In genomic region chr13:28867210-28867609, GRCm38 (mm10) we compare ENCODE assay signal across 15 mouse cellular contexts.
DNase-seq lines count a peak whose midpoint lies in the region; ATAC-seq lines count a peak whose summit lies in the region.
"Had no signal": no experiment of that assay in that cellular context is flagged by ENCODE, and none has a peak within 500 bp of the region (broad histone marks: within the 10 kb centered on the region; RNA-seq: fewer than 3 reads in every experiment).

No protein-coding gene starts in this region.

- no peak overlapping the region for H3K4me2 ChIP-seq in hindbrain, embryonic 13.5 days
- no peak overlapping the region for H3K4me2 ChIP-seq in hindbrain, embryonic 11.5 days (replicated peaks; ENCODE audit: low read depth, low read length)
- H3K4me2 ChIP-seq in midbrain, embryonic 13.5 days (replicated peaks): no peak overlapping the region
- no peak overlapping the region for H3K4me2 ChIP-seq in embryonic facial prominence, embryonic 14.5 days (ENCODE audit: low read depth, low read length)
- no peak overlapping the region for H3K4me2 ChIP-seq in midbrain, embryonic 16.5 days (ENCODE audit: low read length)
- H3K4me2 ChIP-seq: liver, embryonic 15.5 days had no signal

- H3K4me3 ChIP-seq in hindbrain, embryonic 13.5 days: no peak overlapping the region
- no peak overlapping the region for H3K4me3 ChIP-seq in hindbrain, embryonic 11.5 days (ENCODE audit: low read depth, low read length)
- no peak overlapping the region for H3K4me3 ChIP-seq in midbrain, embryonic 13.5 days (replicated peaks)
- H3K4me3 ChIP-seq in midbrain, embryonic 10.5 days: no peak overlapping the region
- H3K4me3 ChIP-seq in embryonic facial prominence, embryonic 14.5 days (ENCODE audit: low read depth, low read length): no peak overlapping the region
- H3K4me3 ChIP-seq in midbrain, embryonic 16.5 days (ENCODE audit: low read depth, low read length): no peak overlapping the region
- H3K4me3 ChIP-seq: forebrain, embryonic 10.5 days; liver, embryonic 15.5 days had no signal

- ATAC-seq in hindbrain, embryonic 13.5 days (ENCODE audit: low FRiP score): no peak
- no peak for ATAC-seq in hindbrain, embryonic 11.5 days (ENCODE audit: low FRiP score)
- no peak for ATAC-seq in midbrain, embryonic 13.5 days
- peak; percentile 60; the same call in 1 of the 2 replicates for ATAC-seq in embryonic facial prominence, embryonic 14.5 days (ENCODE audit: low read depth)
- 0 out of 2 replicates have a peak, but pooled peaks have one; percentile 25 for ATAC-seq in midbrain, embryonic 16.5 days

- no peaks in the 10 kb centered on the region for H3K27me3 ChIP-seq in hindbrain, embryonic 13.5 days
- H3K27me3 ChIP-seq in hindbrain, embryonic 11.5 days (ENCODE audit: control insufficient read depth, insufficient read depth, low read length): no peaks in the 10 kb centered on the region
- no peaks in the 10 kb centered on the region for H3K27me3 ChIP-seq in midbrain, embryonic 13.5 days
- H3K27me3 ChIP-seq in midbrain, embryonic 10.5 days (ENCODE audit: low read depth, poor library complexity, severe bottlenecking): no peaks in the 10 kb centered on the region
- H3K27me3 ChIP-seq in embryonic facial prominence, embryonic 14.5 days (replicated peaks; ENCODE audit: control insufficient read depth, insufficient read depth, low read length): no peaks in the 10 kb centered on the region
- no peaks in the 10 kb centered on the region for H3K27me3 ChIP-seq in midbrain, embryonic 16.5 days (ENCODE audit: control insufficient read depth, insufficient read depth, low read depth, low read length)
- H3K27me3 ChIP-seq: liver, embryonic 15.5 days had no signal

- 61% methylated on average over 5 of the region's 5 CpGs for WGBS in hindbrain, embryonic 13.5 days
- WGBS in hindbrain, embryonic 11.5 days: 75% methylated on average over 5 of the region's 5 CpGs
- WGBS in midbrain, embryonic 13.5 days: 49% methylated on average over 5 of the region's 5 CpGs
- WGBS in midbrain, embryonic 10.5 days: 69% methylated on average over 5 of the region's 5 CpGs
- WGBS in embryonic facial prominence, embryonic 14.5 days: 54% methylated on average over 5 of the region's 5 CpGs
- WGBS in midbrain, embryonic 16.5 days: 39% methylated on average over 5 of the region's 5 CpGs

- H3K9ac ChIP-seq in hindbrain, embryonic 13.5 days: no peak overlapping the region
- H3K9ac ChIP-seq in hindbrain, embryonic 11.5 days (ENCODE audit: low read depth, low read length): no peak overlapping the region
- no peak overlapping the region for H3K9ac ChIP-seq in midbrain, embryonic 13.5 days (replicated peaks)
- no peak overlapping the region for H3K9ac ChIP-seq in embryonic facial prominence, embryonic 14.5 days (ENCODE audit: low read depth, low read length)
- H3K9ac ChIP-seq in midbrain, embryonic 16.5 days (ENCODE audit: low read depth, low read length): no peak overlapping the region
- H3K9ac ChIP-seq: liver, embryonic 15.5 days had no signal

- no peaks in the 10 kb centered on the region for H3K9me3 ChIP-seq in hindbrain, embryonic 13.5 days
- no peaks in the 10 kb centered on the region for H3K9me3 ChIP-seq in hindbrain, embryonic 11.5 days (ENCODE audit: control insufficient read depth, low read length)
- H3K9me3 ChIP-seq in midbrain, embryonic 13.5 days: peaks cover 4% of the 10 kb centered on the region; the same call in 1 of the 2 replicates
- peaks cover 27% of the 10 kb centered on the region for H3K9me3 ChIP-seq in midbrain, embryonic 10.5 days (replicated peaks)
- H3K9me3 ChIP-seq in embryonic facial prominence, embryonic 14.5 days (ENCODE audit: control insufficient read depth, low read length): peaks cover 6% of the 10 kb centered on the region
- no peaks in the 10 kb centered on the region for H3K9me3 ChIP-seq in midbrain, embryonic 16.5 days (replicated peaks; ENCODE audit: control insufficient read depth, low read length, poor library complexity, severe bottlenecking)
- H3K9me3 ChIP-seq: liver, embryonic 15.5 days had no signal

- H3K27ac ChIP-seq in hindbrain, embryonic 13.5 days: peak overlapping the region; percentile 52
- no peak overlapping the region for H3K27ac ChIP-seq in hindbrain, embryonic 11.5 days (ENCODE audit: low read depth, low read length)
- H3K27ac ChIP-seq in midbrain, embryonic 13.5 days: 0 out of 2 replicates have a peak overlapping the region, but pooled peaks have one; percentile 20
- H3K27ac ChIP-seq in midbrain, embryonic 10.5 days (replicated peaks): no peak overlapping the region
- no peak overlapping the region for H3K27ac ChIP-seq in embryonic facial prominence, embryonic 14.5 days (replicated peaks; ENCODE audit: low read depth, low read length)
- H3K27ac ChIP-seq in midbrain, embryonic 16.5 days (ENCODE audit: low read length): no peak overlapping the region
- H3K27ac ChIP-seq: forebrain, embryonic 10.5 days; liver, embryonic 15.5 days had no signal

- H3K4me1 ChIP-seq in hindbrain, embryonic 13.5 days (replicated peaks): peaks cover 23% of the 10 kb centered on the region
- H3K4me1 ChIP-seq in hindbrain, embryonic 11.5 days (replicated peaks; ENCODE audit: control insufficient read depth, insufficient read depth, low read length): no peaks in the 10 kb centered on the region
- peaks cover 29% of the 10 kb centered on the region for H3K4me1 ChIP-seq in midbrain, embryonic 13.5 days (replicated peaks)
- H3K4me1 ChIP-seq in midbrain, embryonic 10.5 days: peaks cover 16% of the 10 kb centered on the region
- H3K4me1 ChIP-seq in embryonic facial prominence, embryonic 14.5 days (ENCODE audit: control insufficient read depth, insufficient read depth, low read length): no peaks in the 10 kb centered on the region; the same call in 1 of the 2 replicates
- peaks cover 10% of the 10 kb centered on the region for H3K4me1 ChIP-seq in midbrain, embryonic 16.5 days (ENCODE audit: control insufficient read depth, insufficient read depth, low read length)
- H3K4me1 ChIP-seq: liver, embryonic 15.5 days had no signal

- no peak for DNase-seq in hindbrain, embryonic 11.5 days (ENCODE audit: low spot score)
- DNase-seq in midbrain, embryonic 10.5 days (ENCODE audit: low spot score): no peak
- DNase-seq in embryonic facial prominence, embryonic 14.5 days (ENCODE audit: low spot score): peak; percentile 81
- no peak for DNase-seq in cerebellum, adult 9-10 months
- DNase-seq in left cerebral cortex, adult 9 months (ENCODE audit: low spot score in 2 of 2): no peak
- DNase-seq: adrenal gland, postnatal 25 days; cerebellum, postnatal 14 days; left cerebral cortex, postnatal 4 days; lung, postnatal 10 days; thymus, adult 2 months had no signal

- H3K36me3 ChIP-seq in hindbrain, embryonic 13.5 days: peaks cover 20% of the 10 kb centered on the region
- H3K36me3 ChIP-seq in hindbrain, embryonic 11.5 days (ENCODE audit: control insufficient read depth, insufficient read depth, low read length): 0 out of 2 replicates have a peak, but pooled peaks cover 9% of the 10 kb centered on the region
- peaks cover 50% of the 10 kb centered on the region for H3K36me3 ChIP-seq in midbrain, embryonic 13.5 days
- H3K36me3 ChIP-seq in midbrain, embryonic 10.5 days: peaks cover 97% of the 10 kb centered on the region
- H3K36me3 ChIP-seq in embryonic facial prominence, embryonic 14.5 days (ENCODE audit: control insufficient read depth, insufficient read depth, low read length): peaks cover 34% of the 10 kb centered on the region
- H3K36me3 ChIP-seq in midbrain, embryonic 16.5 days (ENCODE audit: control insufficient read depth, insufficient read depth, low read length): no peaks in the 10 kb centered on the region
- H3K36me3 ChIP-seq: liver, embryonic 15.5 days had no signal

Comparison
In these comparisons a context has a peak if more than half of its experiments do, and no peak if none do; other contexts are left out.
1. ATAC-seq: peak in embryonic facial prominence, embryonic 14.5 days (single experiment) and midbrain, embryonic 16.5 days (single experiment); none in hindbrain, embryonic 13.5 days (single experiment), hindbrain, embryonic 11.5 days (single experiment) and midbrain, embryonic 13.5 days (single experiment).
2. H3K27ac ChIP-seq: peak in hindbrain, embryonic 13.5 days (single experiment) and midbrain, embryonic 13.5 days (single experiment); none in hindbrain, embryonic 11.5 days (single experiment), midbrain, embryonic 10.5 days (single experiment), embryonic facial prominence, embryonic 14.5 days (single experiment) and midbrain, embryonic 16.5 days (single experiment).